ENCODE assay signal across 8 mouse cellular contexts in the genomic region with DNA sequence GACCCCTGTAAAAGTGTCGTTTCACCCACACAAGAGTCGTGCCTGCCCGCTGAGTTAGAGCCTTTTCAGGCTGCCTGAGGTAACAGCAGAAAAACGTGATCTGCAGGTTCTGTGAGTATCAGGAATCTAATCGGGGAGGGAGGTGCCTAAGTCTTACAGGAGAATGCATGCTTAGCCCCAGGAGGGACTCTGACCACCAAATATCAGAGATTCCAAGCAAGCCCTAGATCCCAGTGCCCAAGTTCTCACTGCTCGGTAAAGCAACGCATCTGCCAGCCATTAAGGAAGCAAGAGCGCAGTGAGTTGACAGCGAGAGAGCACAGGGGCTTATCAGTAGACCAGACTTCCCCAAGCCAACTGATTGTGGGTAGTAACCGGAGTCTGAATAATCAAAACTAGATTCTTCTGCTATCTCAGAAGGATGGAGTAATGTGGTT. TPM values are rescaled to one million over a fixed set of nuclear protein-coding genes. Genes with fewer than 3 reads are reported as not detected.
DNase-seq lines count a peak whose midpoint lies in the region; ATAC-seq and TF ChIP-seq lines count a peak whose summit lies in the region.

No protein-coding gene starts in this region.

- intact Hi-C loops in heart, postnatal 14 days (cut with DNase I), result loop anchor here (5.0 kb wide), 1 partner anchor 60 kb away; no protein-coding TSS in a partner anchor

- ATAC-seq in embryonic facial prominence, embryonic 12.5 days (ENCODE audit: insufficient number of reproducible peaks, insufficient read depth, low FRiP score, low TSS enrichment), result no peak
- no peak for ATAC-seq in limb, embryonic 11.5 days (ENCODE audit: insufficient number of reproducible peaks, low FRiP score, low TSS enrichment, low read depth)
- no peak for ATAC-seq in midbrain, embryonic 11.5 days (ENCODE audit: low FRiP score)

- WGBS in cerebellum, adult 2 months, result 14% methylated on average over 10 of the region's 10 CpGs
- WGBS in embryonic facial prominence, embryonic 12.5 days, result 9% methylated on average over 10 of the region's 10 CpGs
- 13% methylated on average over 10 of the region's 10 CpGs for WGBS in limb, embryonic 11.5 days
- WGBS in midbrain, embryonic 11.5 days, result 14% methylated on average over 10 of the region's 10 CpGs

- no peaks in the 10 kb centered on the region for H3K27me3 ChIP-seq in cerebellum, adult 2 months (ENCODE audit: control insufficient read depth, insufficient read depth, low read length)
- no peaks in the 10 kb centered on the region for H3K27me3 ChIP-seq in embryonic facial prominence, embryonic 12.5 days
- no peaks in the 10 kb centered on the region for H3K27me3 ChIP-seq in limb, embryonic 11.5 days (ENCODE audit: control insufficient read depth, insufficient read depth, low read length)
- no peaks in the 10 kb centered on the region for H3K27me3 ChIP-seq in midbrain, embryonic 11.5 days (ENCODE audit: control insufficient read depth, insufficient read depth, low read length)

- no peak overlapping the region for H3K27ac ChIP-seq in cerebellum, adult 2 months (ENCODE audit: insufficient read depth, low read length)
- 0 out of 2 replicates have a peak overlapping the region, but pooled peaks have one; percentile 19 for H3K27ac ChIP-seq in embryonic facial prominence, embryonic 12.5 days
- H3K27ac ChIP-seq in limb, embryonic 11.5 days (replicated peaks; ENCODE audit: low read depth, low read length), result no peak overlapping the region
- no peak overlapping the region for H3K27ac ChIP-seq in midbrain, embryonic 11.5 days (ENCODE audit: low read depth, low read length)

- H3K4me3 ChIP-seq in cerebellum, adult 2 months (replicated peaks; ENCODE audit: insufficient read depth, low read depth, low read length), result peak overlapping the region; percentile 48
- peak overlapping the region; percentile 86 for H3K4me3 ChIP-seq in embryonic facial prominence, embryonic 12.5 days
- H3K4me3 ChIP-seq in limb, embryonic 11.5 days (ENCODE audit: low read depth, low read length), result peak overlapping the region; percentile 64
- H3K4me3 ChIP-seq in midbrain, embryonic 11.5 days (ENCODE audit: low read depth, low read length), result peak overlapping the region; percentile 66

- H3K4me2 ChIP-seq in embryonic facial prominence, embryonic 12.5 days (replicated peaks), result peak overlapping the region; percentile 71
- H3K4me2 ChIP-seq in limb, embryonic 11.5 days (ENCODE audit: low read depth, severe bottlenecking), result peak overlapping the region; percentile 64
- peak overlapping the region; percentile 51 for H3K4me2 ChIP-seq in midbrain, embryonic 11.5 days

- DNase-seq in cerebellum, adult 2 months, result no peak
- DNase-seq in cerebellum, adult 9-11 months, result no peak
- DNase-seq in heart, postnatal 14 days, result peak; percentile 3 to 4
- DNase-seq in limb, embryonic 11.5 days (ENCODE audit: low spot score), result peak; percentile 39
- peak; percentile 92 for DNase-seq in midbrain, embryonic 11.5 days (ENCODE audit: low spot score, missing footprints)
- DNase-seq in thymus, postnatal 36 days, result peak; percentile 16 to 22
- no peak for DNase-seq in gastrocnemius, postnatal 25 days

- H3K9ac ChIP-seq in embryonic facial prominence, embryonic 12.5 days, result peak overlapping the region; percentile 2; the same call in 1 of the 2 replicates
- peak overlapping the region; percentile 43; the same call in 1 of the 2 replicates for H3K9ac ChIP-seq in limb, embryonic 11.5 days (ENCODE audit: low read length)
- H3K9ac ChIP-seq in midbrain, embryonic 11.5 days (ENCODE audit: low read length), result peak overlapping the region; percentile 57

- no peak for TF ChIP-seq CTCF in cerebellum, adult 2 months (IDR thresholded peaks at IDR 0.05; ENCODE audit: borderline replicate concordance, insufficient read depth, low read depth, low read length)

- no peaks in the 10 kb centered on the region for H3K9me3 ChIP-seq in embryonic facial prominence, embryonic 12.5 days
- no peaks in the 10 kb centered on the region for H3K9me3 ChIP-seq in limb, embryonic 11.5 days (ENCODE audit: control insufficient read depth, low read length)
- no peaks in the 10 kb centered on the region for H3K9me3 ChIP-seq in midbrain, embryonic 11.5 days (ENCODE audit: control insufficient read depth, low read length)

- peaks cover 5% of the 10 kb centered on the region; the same call in 1 of the 2 replicates for H3K4me1 ChIP-seq in cerebellum, adult 2 months (ENCODE audit: control insufficient read depth, insufficient read depth, low read length)
- peaks cover 20% of the 10 kb centered on the region for H3K4me1 ChIP-seq in embryonic facial prominence, embryonic 12.5 days
- 0 out of 2 replicates have a peak, but pooled peaks cover 2% of the 10 kb centered on the region for H3K4me1 ChIP-seq in limb, embryonic 11.5 days (ENCODE audit: control insufficient read depth, insufficient read depth, low read length)
- H3K4me1 ChIP-seq in midbrain, embryonic 11.5 days (ENCODE audit: control insufficient read depth, insufficient read depth, low read length), result peaks cover 11% of the 10 kb centered on the region

- no peak for TF ChIP-seq POLR2A in cerebellum, adult 2 months (IDR thresholded peaks at IDR 0.05; ENCODE audit: borderline replicate concordance, insufficient read depth, low read length)

- no peaks in the 10 kb centered on the region for H3K36me3 ChIP-seq in embryonic facial prominence, embryonic 12.5 days
- no peaks in the 10 kb centered on the region for H3K36me3 ChIP-seq in limb, embryonic 11.5 days (ENCODE audit: control insufficient read depth, insufficient read depth, low read length)
- H3K36me3 ChIP-seq in midbrain, embryonic 11.5 days (ENCODE audit: control insufficient read depth, insufficient read depth, low read length), result no peaks in the 10 kb centered on the region

RNA-seq across cellular contexts. Expression of gene Tbc1d15, which starts 1.1 kb away (rescaled TPM):
- 40.8 and 41.8 TPM in 2 replicates for polyA plus RNA-seq in cerebellum, adult 2 months (2012; rRNA removed)
- polyA plus RNA-seq in embryonic facial prominence, embryonic 12.5 days (2016; fragmentation: Nextera tagmentation; extraction: Ambion mirVana), result 58.0 and 58.2 TPM in 2 replicates
- total RNA-seq in heart, postnatal 14 days (2021), result 10 to 100 TPM; 43.2 to 46.0 TPM
- 65.6 and 67.3 TPM in 2 replicates for polyA plus RNA-seq in limb, embryonic 11.5 days (2014; fragmentation: Nextera tagmentation; extraction: Ambion mirVana)
- 49.9 and 52.5 TPM in 2 replicates for polyA plus RNA-seq in midbrain, embryonic 11.5 days (2014; fragmentation: Nextera tagmentation; extraction: Ambion mirVana)
- total RNA-seq in gastrocnemius, postnatal 25 days (2021), result 10 to 100 TPM; 35.9 to 40.5 TPM

Comparison
In these comparisons a context has a peak if more than half of its experiments do, and no peak if none do; other contexts are left out.
1. DNase-seq: peak in heart, postnatal 14 days (2 of 2), limb, embryonic 11.5 days (single experiment), midbrain, embryonic 11.5 days (single experiment) and thymus, postnatal 36 days (2 of 2); none in cerebellum, adult 2 months (0 of 2), cerebellum, adult 9-11 months (single experiment) and gastrocnemius, postnatal 25 days (single experiment).
2. H3K9ac ChIP-seq: peak in every context shown above with its lines; median percentile 57 in midbrain, embryonic 11.5 days; 43 in limb, embryonic 11.5 days; 2 in embryonic facial prominence, embryonic 12.5 days.
3. Peak in every context shown above with its lines, with median percentiles within 50 percentile points of each other: H3K4me3 ChIP-seq and H3K4me2 ChIP-seq.